Mouse (Mus musculus): ENCODE measurements around the gene Tgm1.
A peak's percentile ranks its signal among the peaks of the same experiment; 100 is the strongest.

The Tgm1 gene

DNA sequence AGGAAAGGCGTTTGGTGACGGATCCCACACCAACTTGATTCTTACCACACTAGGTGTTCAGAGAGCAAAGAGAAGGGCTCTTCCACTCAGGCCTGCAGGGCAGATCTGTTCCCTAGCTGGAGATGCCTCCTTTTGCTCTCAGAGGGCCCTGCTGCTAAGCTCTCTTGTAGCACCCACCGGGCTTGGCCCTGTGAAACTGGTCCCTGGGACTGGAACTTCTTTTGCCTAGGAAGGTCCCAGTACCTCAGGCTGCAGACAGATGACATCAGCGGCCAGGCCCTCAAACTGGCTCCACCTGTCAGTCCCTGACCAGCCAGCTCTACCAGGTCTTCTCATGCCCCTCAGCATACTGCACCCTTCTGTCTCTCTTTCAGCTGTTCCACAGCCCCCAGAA lies at the start of gene Tgm1:
Gene Tgm1, minus strand, starts transcription at position 198 of the 394 bp plus-strand sequence.
- no peak for DNase-seq (ENCODE audit: low read depth, low spot score)

DNA sequence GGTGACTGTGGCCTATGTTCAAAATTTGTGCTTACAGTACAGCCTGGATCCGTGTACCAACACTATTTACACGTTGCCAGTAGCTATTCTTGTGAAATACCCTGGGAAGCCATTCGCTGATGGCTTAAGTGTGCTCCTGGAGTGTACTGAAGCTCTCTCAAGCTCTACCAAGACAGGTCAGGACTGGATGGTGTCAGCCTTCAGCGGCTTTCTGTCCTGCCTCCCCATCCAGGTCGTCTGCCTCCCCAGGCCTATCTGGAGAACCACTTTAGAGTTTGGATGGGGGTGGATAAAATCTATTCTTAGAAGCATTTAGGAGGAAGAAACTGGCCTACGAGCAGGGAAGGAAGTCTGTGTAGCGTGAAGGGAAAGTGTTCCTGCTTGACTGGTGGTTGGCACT lies 49.4 kb upstream of the Tgm1 start:
- DNase-seq (ENCODE audit: low read depth, low spot score), result no peak

DNA sequence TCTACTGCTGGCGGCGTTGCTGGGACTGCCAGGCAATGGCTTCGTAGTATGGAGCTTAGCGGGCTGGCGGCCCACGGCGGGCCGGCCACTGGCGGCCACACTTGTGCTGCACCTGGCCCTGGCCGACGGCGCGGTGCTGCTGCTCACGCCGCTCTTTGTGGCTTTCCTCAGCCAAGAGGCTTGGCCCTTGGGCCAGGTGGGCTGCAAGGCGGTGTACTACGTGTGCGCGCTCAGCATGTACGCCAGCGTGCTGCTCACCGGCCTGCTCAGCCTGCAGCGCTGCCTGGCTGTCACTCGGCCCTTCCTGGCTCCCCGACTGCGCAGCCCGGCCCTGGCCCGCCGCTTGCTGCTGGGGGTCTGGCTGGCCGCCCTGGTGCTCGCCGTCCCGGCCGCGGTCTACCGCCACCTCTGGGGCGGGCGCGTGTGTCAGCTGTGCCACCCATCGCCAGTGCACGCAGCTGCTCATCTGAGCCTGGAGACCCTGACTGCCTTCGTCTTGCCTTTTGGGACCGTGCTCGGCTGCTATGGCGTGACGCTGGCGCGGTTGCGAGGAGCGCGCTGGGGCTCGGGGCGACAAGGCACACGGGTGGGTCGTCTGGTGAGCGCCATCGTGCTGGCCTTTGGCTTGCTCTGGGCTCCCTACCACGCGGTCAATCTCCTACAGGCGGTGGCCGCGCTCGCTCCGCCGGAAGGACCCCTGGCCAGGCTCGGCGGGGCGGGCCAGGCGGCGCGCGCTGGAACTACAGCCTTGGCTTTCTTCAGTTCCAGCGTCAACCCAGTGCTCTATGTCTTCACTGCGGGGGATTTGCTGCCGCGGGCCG lies 48.5 kb upstream of the Tgm1 start:
- DNase-seq (ENCODE audit: low read depth, low spot score), result no peak

DNA sequence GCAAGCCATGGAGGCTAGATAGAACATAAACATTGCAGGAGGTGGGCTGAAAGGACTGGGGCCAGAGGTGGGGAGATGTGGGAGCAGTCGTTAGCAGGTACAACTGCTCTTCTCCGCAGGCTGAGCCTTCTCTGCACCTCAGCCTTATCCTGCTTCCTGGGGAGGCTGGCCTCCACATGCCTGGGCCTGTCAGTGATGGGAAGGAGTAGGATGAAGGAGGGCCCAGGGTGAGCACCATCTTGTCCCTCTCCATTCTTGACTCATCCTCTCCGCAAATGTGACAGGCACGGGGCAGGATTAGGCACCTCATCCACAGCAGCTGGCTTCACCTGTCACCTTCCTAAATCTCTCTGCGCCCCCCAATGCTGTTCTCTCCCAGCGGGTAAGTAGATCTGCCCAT lies 47.4 kb upstream of the Tgm1 start, which contains the start of gene Ltb4r2:
Gene Ltb4r2, plus strand, starts transcription at position 266 of the 400 bp plus-strand sequence.
- DNase-seq (ENCODE audit: low read depth, low spot score), result no peak

DNA sequence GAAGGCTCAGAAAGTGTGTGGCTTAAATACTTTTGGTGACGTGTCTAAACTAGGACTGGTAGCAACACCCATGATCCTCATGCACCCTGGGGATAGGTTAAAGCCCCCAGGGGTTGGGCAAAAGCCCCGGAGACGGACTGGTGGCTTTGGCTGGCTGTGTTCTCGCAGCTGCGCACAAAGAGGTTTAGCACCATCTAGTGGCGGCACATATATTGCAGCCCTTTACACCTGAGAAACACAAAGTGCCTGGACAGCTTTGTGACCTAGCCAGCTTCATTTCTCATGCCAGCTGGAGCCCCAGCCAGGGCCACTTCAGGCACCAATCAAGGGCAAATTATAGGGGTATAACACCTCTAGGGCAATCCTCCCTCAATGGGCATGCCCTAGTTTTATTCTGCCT lies 46.4 kb upstream of the Tgm1 start:
- peak; percentile 82 for DNase-seq (ENCODE audit: low read depth, low spot score)

DNA sequence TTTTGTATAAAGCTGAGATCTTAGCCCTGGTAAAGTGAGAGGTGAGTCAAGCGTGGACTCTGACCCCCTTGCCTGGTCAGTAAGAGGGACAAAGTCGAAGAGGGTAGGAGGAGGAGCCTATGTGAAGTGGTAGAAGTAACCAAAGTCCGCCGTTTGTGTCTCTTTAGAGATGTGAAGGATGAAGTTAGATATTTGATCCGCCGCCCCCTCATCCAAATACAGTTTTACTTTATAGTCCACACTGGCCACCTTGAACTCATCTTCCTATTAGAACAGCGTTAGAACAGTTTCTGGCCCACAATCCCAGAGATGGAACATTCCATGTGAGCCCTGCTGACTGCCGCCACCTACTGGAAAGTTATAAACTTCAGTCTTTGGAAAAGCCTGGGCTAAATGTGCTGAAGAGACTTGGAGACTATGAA lies 44.6 kb upstream of the Tgm1 start, which contains the start of gene Cideb:
Gene Cideb, minus strand, starts transcription at position 96 of the 422 bp plus-strand sequence.
- peak; percentile 45 for DNase-seq (ENCODE audit: low read depth, low spot score)

DNA sequence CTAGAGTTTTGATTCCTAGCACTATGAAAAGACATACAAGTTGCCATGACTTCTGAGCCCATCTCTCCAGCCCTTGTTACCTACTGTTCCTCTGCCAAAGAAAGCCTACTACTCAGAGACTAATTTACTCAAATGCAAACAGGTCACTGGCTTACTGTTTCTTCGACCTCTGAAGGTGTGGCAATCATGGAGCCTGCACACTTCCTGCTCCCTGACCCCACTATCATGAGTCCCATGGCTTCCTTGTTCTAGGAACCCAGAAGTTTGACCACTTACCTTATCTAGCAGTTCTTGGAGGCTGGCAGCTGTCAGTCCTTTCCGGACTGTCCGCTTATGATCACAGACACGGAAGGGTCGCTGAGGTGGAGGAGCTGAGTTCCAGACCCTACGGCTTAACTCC lies 43.8 kb upstream of the Tgm1 start:
- DNase-seq (ENCODE audit: low read depth, low spot score), result no peak

DNA sequence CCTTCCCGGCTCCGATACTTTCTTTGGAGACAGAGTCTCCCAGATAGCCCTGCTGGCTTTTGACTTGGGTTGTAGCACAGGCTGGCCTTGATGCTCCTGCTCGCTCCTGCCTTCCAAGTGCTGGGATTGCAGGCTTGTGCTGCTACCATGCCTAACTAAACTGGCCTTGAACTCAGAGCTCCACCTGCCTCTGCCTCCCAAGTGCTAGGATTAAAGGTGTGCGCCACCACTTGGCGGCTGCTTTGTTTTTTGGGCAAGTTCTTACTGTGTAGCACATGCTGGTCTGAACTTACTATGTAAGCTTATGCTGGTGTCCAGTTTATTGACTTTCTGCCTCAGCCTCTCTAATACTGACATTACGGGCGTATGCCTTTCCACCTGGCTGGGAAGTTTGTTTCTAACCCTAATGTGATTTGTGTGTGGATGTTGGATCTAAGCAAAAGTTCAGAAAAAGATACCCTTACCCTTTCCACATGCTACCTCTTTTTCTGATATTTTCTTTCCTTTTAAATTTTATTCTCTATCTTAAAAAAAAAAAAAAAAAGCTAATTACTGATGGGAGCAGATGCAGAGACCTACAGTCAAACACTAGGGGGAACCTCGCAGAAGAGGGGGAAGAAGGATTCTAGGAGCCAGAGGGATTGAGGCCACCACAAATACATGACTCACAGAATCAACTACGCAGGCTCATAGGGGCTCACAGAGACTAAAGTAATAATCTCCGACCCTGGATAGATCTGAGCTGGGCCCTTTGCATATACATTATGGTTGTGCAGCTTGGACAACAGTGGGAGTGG lies 33.5 kb upstream of the Tgm1 start:
- peak; percentile 42 for DNase-seq (ENCODE audit: low read depth, low spot score)

DNA sequence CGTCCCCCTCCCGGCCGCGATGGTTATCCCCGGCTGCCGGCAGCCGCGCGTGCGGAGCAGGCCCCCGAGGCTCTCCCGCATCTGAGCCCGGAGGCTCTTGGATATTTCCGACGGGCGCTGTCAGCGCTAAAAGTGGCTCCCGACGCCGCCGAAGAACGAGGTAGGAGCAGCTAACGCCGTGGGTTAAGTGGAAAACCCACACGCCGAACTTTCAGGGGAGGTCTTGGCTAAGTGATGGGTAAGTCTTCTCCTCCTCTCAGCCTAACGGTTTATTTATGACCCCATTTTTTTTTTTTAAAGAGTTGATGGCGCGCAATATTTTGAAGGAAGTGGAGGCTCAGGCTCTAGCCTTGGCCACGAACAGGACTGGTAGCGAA lies 32.1 kb upstream of the Tgm1 start:
- DNase-seq (ENCODE audit: low read depth, low spot score), result no peak

DNA sequence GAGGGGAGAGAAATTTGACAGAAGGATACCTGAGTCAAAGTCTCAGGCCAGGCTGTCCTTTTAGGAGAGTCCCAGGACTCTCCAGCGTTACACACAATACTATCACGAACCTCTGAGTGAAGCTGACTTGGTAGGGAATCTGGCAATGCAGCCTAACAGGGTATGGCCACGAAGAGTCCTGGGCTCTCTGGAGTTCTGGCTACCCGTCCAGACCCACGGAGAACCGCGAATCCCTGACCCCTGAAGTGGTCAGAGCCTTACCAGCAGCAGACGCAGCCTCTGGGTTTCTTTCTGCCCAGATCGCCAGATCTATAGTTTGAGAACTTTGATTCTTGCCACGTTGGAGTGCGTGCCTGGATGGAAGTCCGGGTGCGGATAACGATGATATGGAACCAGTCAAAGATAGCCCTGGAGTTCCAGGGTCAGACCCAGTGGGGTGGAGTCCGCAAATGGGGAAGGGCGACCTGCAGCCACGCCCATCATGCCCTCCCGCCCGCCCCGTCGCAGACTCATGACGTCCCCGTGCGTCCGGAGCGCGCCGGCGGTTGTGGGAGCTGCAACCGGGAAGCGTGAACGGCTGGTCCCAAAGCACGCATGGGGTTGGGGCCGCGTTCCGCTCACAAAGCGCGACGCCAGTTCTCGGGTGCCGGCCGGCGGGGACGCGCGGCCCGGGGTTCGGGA lies 31.6 kb upstream of the Tgm1 start, which contains the start of the genes Dhrs1 and Nop9:
Gene Dhrs1, minus strand, starts transcription at position 511 of the 681 bp plus-strand sequence.
Gene Nop9, plus strand, starts transcription at position 514 of the 681 bp plus-strand sequence.
- peak; percentile 92 for DNase-seq (ENCODE audit: low read depth, low spot score)

DNA sequence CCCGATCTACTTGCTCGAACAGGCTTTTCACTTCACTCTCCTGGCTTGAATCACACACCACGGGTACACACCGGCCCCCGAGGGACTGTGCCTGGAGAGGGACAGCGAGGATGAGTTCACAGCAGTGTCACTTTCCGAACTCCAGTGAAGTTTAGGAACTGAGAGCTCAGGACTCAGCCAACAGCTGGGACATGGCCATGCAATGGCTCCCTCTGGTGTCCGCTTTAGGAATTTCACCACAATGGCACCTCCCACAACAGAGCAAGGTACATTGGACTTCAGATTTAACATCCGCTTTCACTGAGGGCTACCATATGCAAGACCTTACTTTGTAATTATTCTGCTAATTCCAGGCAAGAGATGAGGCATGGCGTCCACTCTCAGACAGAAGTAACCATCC lies 30.0 kb upstream of the Tgm1 start:
- peak; percentile 93 for DNase-seq (ENCODE audit: low read depth, low spot score)

DNA sequence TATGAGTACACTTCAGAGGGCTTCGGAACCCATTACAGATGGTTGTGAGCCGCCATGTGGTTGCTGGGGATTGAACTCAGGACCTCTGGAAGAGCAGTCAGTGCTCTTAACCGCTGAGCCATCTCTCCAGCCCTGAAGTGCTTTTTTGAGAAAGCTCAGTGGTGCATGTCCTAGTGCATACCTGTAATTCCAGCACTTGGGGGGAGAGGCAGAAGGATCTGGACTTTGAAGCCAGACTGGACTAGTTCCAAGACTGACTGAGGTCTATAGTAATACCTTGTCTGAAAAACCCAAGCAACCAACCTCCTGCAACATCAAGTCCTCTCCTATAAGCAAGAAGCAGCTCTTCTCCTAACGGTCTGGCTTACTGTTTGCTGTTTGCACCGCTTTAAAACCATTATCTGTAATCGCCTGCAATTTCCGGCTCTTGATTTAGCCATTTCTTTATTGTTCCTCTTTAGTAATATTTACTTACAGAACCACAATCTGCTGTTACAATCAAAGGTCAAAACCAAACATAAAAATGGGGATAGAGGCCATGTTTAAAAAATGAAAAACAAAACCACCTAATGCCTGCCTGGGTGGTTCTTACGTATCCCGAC lies 23.5 kb upstream of the Tgm1 start:
- no peak for DNase-seq (ENCODE audit: low read depth, low spot score)

DNA sequence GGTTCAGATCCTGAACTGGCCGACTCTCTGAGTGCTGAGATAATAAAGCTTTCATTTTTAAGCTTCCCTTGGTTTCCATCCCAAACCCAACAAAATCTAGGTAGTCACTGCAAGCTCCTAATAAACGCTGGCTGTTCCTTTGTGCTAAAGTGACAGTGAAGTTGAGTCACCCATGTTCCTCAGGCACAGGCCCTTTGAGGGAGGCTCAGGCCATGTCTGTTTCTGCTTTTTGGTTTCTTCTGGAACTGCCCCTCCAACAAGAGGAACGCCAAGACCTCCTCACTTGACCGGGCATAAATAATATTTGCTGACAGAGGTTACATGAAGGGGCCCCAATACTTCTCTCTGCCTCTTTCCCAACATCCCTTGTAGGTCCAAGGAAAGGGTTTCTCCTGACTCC lies 22.0 kb upstream of the Tgm1 start:
- DNase-seq (ENCODE audit: low read depth, low spot score), result no peak

DNA sequence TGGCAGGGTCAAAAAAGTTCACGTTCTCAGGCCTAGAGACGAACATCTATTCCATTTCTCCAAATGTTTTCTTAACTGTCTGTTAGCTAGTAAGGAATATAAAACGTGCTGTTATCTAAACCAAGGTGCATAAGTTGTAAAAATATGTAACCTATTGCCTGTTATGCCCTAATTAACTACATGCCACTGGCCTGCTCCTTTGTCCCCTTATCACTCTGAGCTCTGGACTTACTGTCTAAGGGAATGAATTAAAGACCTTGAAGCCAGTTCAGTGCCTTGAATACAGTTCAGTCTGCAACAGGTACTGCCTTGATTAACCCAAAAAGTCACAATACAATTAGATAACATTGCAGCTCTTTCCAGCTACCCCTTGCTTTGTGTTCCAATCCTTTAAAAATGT lies 21.6 kb upstream of the Tgm1 start:
- no peak for DNase-seq (ENCODE audit: low read depth, low spot score)

DNA sequence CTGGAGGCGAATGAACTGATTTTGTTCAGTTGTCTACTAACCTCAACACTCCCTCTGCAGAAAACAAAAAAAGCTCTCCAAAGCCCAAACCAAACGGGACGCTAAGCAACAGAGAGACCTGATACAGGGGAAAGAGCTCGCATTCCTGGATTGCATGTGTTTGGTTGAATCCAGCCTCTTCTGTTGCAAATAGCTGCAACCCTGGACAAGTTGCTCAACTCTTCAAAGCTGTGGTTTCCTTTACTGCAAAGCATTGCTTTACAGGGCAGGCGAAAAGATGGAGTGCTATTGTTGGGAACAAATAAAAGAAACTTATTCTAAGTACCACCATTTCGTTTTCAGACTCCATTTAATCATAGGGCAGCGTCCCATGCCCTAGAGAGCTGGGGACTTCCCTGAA lies 21.1 kb upstream of the Tgm1 start:
- DNase-seq (ENCODE audit: low read depth, low spot score), result no peak

DNA sequence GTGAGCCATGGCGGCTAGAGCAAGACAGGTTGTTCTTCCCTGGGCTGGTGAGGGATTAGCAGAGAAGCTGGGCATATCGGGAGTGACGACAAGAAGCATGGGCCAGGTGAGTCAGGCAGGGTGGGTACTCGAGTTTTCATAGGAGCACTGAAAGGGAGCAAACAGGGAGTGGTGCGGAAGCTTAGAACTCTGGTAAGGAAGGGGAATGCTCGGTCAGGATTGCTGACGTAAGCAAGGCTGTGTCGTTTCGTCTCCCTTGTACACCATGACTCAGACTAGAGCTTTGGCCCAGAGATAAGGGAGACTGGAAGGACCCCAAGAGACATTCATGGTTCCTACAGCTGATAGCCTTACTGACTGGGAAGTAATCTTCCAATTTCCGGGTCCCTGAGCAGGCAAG lies 20.2 kb upstream of the Tgm1 start:
- DNase-seq (ENCODE audit: low read depth, low spot score), result no peak

DNA sequence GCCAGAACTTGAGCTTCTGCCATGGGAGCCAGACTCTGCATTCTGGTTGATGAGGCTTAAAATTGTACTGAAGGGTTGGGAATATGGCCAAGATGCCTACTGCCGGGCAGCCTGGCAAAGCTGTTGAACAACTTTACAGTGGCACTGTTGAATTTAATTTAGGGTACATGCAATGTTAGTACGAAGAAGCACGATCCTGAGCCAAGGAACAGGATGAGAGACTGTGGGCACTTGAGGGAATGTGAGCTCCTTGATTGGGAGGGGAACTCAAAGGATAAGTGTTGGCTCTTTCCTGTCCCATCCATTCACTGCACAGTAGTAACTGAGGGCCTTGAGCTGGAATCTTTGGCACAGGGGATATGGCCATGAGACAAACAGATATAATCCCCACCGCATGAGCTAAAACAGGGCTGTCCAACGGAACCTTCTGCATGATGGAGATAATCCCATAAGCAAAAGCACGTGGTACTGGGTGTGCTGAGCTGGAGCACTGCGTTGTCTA lies 16.9 kb upstream of the Tgm1 start:
- no peak for DNase-seq (ENCODE audit: low read depth, low spot score)

DNA sequence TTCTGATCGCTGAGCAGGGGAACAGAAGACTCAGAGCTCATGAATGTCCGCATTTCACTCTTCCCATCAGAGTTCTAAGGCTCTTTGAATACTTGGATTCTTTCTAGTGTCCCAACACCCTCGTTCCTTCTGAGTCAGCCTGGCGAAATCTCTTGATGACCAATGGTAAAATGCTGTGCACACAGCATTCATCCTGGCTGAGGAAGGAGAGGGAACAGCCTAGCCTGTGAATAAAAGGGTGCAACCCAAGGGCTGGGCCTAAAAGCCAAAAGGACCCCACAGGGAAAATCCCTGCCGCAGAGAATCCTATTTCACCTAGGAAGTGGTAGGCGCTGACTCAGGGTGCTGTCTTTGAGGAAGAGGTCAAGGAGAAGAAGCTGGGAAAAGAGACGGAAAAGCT lies 16.4 kb upstream of the Tgm1 start:
- DNase-seq (ENCODE audit: low read depth, low spot score), result no peak

DNA sequence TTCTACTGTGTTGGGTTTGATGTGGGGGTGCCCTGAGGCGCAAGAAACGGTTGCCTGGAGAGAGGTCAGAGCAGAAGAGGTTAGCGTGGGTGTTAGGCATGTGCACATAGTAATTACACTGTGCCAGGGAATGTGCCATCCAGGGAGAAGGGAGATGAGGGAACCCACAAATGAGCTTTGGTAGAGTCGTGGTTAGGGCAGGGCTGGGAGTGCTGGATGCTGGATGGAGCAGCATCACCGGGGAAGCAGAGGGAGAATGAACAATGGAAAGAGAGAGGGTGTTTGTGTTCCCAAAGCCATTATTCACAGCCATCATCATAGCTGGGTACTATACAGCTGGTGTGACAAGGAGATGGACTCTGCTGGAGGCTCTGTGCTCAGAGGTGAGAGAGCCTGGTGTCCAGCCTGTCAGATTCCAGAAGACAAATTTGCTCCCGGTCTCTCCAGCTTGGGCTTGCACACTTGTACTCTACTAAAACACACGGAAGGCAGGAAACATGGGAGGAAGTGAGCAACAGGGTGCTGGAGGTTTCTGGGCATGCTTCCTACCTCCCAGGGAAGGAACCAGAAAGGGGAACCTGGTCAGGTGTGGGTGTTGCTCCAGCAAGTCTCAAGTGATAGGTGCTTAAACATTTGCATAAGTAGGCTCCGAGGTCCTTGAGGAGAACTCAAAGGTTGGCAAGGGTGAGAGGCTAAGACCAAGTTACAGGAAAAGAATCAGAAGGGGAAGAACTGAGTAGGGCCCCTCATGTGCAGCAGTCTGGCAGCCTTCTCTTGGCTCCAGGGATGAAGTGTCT lies 14.4 kb upstream of the Tgm1 start:
- peak; percentile 68 for DNase-seq (ENCODE audit: low read depth, low spot score)

DNA sequence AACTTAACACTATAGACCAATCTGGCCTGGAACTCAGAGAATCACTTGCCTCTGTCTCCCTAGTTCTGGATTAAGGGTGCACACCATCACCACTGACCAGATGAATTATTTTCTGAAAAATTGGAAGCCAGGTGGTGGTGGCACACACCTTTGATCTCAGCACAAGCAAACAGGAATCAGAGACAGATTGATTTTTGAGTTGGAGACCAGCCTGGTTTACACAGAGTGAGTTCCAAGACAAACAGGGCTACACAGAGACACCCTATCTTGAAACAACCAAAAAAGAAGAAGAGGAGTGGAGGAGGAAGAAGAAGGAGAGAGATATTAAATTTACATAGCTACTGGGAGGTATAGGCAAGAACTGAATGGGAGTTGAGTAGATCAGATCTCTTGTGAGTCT lies 12.5 kb upstream of the Tgm1 start:
- DNase-seq (ENCODE audit: low read depth, low spot score), result peak; percentile 22
